Mouse (Mus musculus) G1E (cell line): ENCODE measurements around the gene Eme2.

ENCODE experiments used
- CTCF ChIP-seq: IDR thresholded peaks from 2 replicates; pipeline ENCODE4 v1.5.1; 2012; ENCODE audit warnings: low read depth, low read length, inconsistent platforms, mixed read lengths
- GATA1 ChIP-seq: IDR thresholded peaks from 2 replicates; pipeline ENCODE4 v1.6.1; 2012; ENCODE audit warnings: borderline replicate concordance, low read length, inconsistent platforms, mixed read lengths
- POLR2AphosphoS5 ChIP-seq: IDR thresholded peaks from 2 replicates; pipeline ENCODE4 v1.6.1; 2012; ENCODE audit warnings: low read depth, low read length, inconsistent platforms; ENCODE audit not compliant: insufficient replicate concordance
- TAL1 ChIP-seq: conservative IDR thresholded peaks from 2 replicates; pipeline ENCODE4 v1.6.1; 2012; ENCODE audit warnings: low read depth, low read length, inconsistent platforms, mixed read lengths

- TF ChIP-seq CTCF (no peak), POLR2AphosphoS5 (no peak), TAL1 (no peak), GATA1 (no peak)
Observed at GRCm38 (mm10) chr17:24850065-24850772, 44.7 kb downstream of the Eme2 start, which contains the start of gene Fahd1.
